Mouse (Mus musculus): Measurements from ENCODE around the gene Lsm2.

DNA sequence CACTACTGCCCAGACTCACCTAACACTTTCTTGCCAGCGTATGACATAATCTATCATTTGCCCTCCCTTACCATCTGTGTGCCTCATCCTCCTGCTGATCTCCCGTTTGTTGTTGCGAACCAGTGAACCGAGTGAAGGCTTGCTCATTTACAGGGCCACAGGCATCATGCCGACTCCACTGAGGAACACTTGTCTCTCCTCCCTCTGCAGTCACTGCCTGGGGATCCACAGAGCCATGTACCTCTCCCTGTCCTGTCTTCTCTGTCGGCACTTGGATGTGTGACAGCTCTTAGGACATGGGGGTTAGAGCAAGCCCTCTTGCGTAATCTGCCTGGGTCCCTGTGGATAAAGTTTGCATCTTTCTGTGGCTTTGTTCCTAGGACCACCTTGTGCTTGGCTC is 27.9 kb downstream of the Lsm2 start:
- TF ChIP-seq CTCF (IDR thresholded peaks at IDR 0.05; ENCODE audit: borderline replicate concordance, extremely low read depth, insufficient read depth, insufficient read length) (no peak), POLR2A (IDR thresholded peaks at IDR 0.05; ENCODE audit: borderline replicate concordance, extremely low read depth, insufficient read depth, insufficient read length, poor library complexity, severe bottlenecking) (no peak)
